Mouse (Mus musculus): Measurements from ENCODE around the gene Tex261.

Tex261 gene

GRCm38 (mm10) chr6:83756051-83756450 lies 19.6 kb downstream of the Tex261 start:
- DNase-seq = no peak

- peak; percentile 75 for DNase-seq
These were observed 25.4 kb downstream of the Tex261 start for GRCm38 (mm10) chr6:83750171-83750684.

- DNase-seq = no peak
These were observed 26.3 kb downstream of the Tex261 start for GRCm38 (mm10) chr6:83749286-83749685.

GRCm38 (mm10) chr6:83745466-83745865 lies 30.1 kb downstream of the Tex261 start:
- DNase-seq = no peak

GRCm38 (mm10) chr6:83744557-83744956 lies 31.1 kb downstream of the Tex261 start:
- DNase-seq = peak; percentile 28

- no peak for DNase-seq
These were observed 31.5 kb downstream of the Tex261 start for GRCm38 (mm10) chr6:83744126-83744525.

- no peak for DNase-seq
These were observed 32.4 kb downstream of the Tex261 start for GRCm38 (mm10) chr6:83743212-83743611.

GRCm38 (mm10) chr6:83742761-83743160 lies 32.9 kb downstream of the Tex261 start, which contains the start of gene Atp6v1b1:
Gene Atp6v1b1 (plus strand): TSS chr6:83742990.
- DNase-seq = no peak

GRCm38 (mm10) chr6:83738596-83738995 lies 37.0 kb downstream of the Tex261 start:
- peak; percentile 12 for DNase-seq

- DNase-seq = no peak
These were observed 38.3 kb downstream of the Tex261 start for GRCm38 (mm10) chr6:83737311-83737710.

GRCm38 (mm10) chr6:83731128-83731527 lies 44.5 kb downstream of the Tex261 start:
- peak; percentile 85 for DNase-seq

- no peak for DNase-seq
These were observed 46.2 kb downstream of the Tex261 start for GRCm38 (mm10) chr6:83729350-83729970.

- DNase-seq = peak; percentile 47
These were observed 47.1 kb downstream of the Tex261 start for GRCm38 (mm10) chr6:83728488-83728887.

GRCm38 (mm10) chr6:83727178-83727577 lies 48.4 kb downstream of the Tex261 start:
- no peak for DNase-seq

- DNase-seq = no peak
These were observed 53.1 kb downstream of the Tex261 start for GRCm38 (mm10) chr6:83722526-83722925.
